Mouse (Mus musculus): Measurements from ENCODE around the gene Ncaph2.

Ncaph2 gene

DNA sequence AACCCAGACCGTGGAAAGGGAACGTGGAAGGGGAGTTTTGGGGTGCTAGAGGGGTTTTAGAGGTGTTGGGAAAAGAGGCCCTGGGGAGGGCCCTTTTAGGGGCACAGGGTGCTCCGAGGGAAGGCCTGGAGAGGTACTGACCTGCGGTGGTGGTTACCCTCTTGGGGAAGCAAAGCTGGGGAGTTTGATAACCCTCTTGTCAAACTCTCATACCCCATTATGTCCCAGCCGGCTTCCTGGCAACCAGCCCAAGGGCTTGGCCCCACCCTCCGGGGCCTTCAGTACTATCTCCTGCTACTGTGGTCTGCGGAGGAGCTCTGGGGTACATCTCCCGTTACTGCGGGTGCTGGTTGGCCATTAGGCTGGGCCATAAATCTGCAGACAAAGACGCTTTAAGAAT lies 23.9 kb downstream of the Ncaph2 start:
- no peak for DNase-seq (ENCODE audit: low spot score)

DNA sequence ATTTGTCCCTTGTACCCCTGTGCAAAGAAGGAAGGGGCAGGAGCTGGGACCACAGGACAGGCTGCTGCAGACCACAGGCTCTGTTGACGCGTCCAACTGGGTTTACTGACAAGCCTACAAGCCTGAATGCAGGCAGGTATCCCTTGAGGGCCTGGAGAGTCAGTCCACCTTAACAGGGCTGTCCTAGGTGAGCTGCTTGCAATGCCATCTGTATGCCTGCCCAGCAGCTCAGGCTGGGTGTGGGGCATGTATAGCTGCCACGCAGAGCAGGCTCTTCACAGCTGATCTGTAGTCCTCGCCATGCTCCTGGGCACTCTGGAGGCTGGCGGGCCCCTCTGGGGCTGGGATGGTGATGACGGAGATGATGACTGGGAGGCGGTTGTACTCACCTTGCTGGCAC lies 29.1 kb downstream of the Ncaph2 start, which contains the start of gene Klhdc7b:
Gene Klhdc7b, plus strand, starts transcription at position 301 of the 400 bp plus-strand sequence.
- no peak for DNase-seq (ENCODE audit: low spot score)

DNA sequence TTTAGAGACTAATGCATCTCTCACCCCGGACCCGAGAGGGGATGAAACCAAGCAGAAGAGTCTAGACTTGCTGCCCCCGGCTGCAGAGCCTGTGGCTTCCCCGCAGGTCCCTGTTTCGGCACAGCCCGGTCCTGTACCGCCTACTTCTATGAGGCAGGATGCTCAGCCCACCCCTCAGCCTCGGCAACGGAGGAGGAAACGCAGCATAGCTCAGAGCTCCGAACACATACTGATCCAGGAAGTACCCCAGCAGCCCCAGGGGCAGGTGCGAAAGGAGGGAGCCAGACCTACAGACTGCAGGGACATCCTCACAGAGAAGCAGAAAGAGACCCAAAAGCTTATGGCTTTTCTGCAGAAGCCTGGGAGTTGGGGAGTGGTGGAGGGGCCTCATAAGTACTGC lies 31.6 kb downstream of the Ncaph2 start:
- no peak for DNase-seq (ENCODE audit: low spot score)

DNA sequence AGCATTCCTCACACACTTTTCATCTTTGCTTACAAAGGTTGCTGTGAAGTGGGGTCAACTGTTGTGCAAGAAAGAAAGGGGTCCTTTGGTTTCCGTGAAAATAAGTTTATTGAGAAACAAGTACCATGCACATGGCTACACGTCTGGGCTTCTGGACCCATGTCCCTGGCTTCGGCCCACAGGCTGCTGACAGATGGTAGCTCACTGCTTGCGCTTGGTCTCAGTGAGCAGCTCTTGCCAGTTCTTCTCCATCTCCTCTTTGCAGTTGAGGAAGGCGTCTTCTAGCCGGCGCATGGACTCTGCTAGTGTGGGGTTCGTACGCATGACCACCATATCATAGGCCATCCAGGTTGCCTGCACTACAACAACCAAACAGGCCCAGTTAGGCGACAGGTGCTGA lies 34.6 kb downstream of the Ncaph2 start:
- DNase-seq (ENCODE audit: low spot score), result no peak

DNA sequence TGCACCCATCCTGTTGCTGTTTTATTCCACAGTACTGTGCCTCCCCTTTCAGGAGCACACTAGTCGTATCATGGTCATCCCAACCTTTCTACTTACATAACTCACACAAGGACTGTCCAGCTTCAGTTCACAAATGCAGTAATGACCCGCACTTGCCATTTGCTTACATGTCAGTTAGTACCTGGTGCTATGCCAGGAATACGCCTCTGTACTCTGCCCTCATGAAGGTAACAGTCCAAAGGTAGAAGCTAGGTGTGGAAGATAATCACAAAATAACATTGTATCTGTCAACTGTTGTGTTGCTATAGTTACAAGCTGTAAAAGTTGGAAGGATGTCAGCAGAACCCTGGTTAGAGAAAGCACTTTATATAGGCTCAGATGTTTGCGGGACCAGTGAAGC lies 41.4 kb downstream of the Ncaph2 start:
- DNase-seq (ENCODE audit: low spot score), result no peak

DNA sequence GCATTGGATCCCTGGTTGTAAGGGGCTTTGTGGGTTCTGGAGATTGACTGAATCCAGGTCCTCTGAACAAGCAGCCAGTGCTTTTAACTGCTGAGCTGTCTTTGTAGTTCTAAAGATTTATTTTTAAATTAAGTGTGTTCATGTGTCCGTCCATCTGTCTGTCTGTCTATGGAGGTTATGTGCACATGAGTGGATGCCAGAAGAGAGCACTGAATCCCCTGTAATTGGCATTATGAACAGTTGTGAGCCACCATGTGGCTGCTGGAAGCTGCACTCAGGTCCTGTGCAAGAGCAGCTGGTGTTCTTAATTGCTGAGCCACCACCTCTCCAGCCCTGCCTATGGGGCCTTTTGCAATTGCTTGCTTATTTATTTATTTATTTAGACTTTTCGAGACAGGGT lies 42.6 kb downstream of the Ncaph2 start:
- no peak for DNase-seq (ENCODE audit: low spot score)

DNA sequence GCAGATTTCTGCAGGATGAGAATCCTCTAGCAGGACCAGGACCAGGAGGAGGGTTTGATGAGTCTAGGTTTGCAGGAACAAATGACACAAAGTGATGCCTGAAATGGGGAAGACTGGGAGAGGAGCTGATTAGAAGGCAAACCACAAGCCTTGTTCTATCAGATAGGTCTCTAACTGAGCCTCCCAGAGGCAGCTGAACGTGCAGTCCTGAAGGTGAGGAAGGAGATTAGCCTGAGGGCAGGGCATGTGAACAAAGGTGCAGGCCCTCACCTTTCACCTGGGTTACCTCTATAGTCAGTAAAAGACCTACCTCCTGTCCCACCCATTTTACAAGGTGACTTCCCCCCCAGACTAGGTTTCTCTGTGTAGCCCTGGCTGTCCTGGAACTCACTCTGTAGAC lies 44.2 kb downstream of the Ncaph2 start:
- DNase-seq (ENCODE audit: low spot score), result no peak

DNA sequence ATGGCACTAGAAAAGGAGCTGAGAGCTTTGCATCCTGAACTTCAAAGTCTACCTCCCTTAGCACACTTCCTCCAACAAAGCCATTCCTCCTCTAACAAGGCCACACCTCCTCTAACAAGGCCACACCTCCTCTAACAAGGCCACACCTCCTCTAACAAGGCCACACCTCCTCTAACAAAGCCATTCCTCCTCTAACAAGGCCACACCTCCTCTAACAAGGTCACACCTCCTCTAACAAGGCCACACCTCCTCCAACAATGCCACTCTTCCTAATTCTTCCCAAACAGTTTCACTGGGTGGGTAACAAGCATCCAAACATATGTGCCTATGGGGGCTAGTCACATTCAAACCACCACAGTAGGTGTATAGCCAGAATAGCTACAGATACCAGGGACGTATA lies 47.0 kb downstream of the Ncaph2 start:
- DNase-seq (ENCODE audit: low spot score), result no peak

DNA sequence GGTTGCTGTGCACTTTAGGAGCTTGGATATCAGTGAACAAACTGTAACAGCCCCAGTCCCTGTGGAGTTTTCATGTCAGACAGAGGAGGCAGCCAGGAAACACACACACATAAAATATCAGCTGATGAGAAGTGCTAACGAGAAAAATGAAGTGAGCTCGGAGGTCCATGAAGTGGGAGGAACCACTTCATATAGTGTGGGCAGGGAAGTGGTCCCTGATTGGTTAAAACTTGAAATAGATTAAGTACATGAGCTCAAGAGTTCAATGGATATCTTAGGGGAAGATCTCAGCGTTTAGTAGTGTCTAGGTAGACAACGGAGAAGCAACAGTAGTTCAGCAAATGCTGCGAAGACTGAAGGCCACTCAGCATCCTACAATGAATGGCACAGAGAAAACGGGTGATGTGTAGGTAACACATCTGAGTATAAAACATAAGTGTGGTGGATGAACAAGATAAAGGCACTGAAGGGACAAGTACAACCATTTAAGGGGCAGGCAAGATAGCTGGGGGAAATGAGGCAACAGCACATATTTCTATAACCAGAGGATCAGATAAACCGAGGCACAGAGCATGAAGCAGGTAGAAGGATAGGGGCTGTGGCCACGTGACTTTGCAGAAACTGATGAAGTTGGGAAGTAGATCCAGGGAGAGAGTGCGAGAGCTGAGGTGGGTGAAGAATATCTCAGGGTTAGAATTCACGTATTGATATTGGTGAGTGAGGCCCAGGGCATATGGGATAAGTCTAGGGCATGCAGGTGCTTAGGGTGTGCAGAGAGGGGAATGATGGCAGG lies 49.5 kb downstream of the Ncaph2 start:
- no peak for DNase-seq (ENCODE audit: low spot score)

DNA sequence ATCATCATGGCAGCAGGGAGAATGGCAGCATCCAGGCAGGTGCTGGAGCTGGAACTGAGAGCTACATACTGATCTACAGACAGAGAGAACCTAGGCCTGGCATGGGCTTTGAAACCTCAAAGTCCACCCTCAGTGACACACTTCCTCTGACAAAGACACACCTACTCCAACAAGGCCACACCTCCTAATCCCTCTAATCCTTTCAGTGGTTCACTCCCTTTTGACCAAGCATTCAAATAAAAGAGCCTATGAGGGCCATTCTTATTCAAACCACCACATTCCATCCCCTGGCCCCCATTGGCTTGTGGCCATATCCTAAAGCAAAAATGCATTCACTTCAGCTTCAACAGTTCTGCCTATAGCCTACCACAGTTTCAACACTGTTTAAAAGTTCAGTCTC lies 51.2 kb downstream of the Ncaph2 start:
- no peak for DNase-seq (ENCODE audit: low spot score)

DNA sequence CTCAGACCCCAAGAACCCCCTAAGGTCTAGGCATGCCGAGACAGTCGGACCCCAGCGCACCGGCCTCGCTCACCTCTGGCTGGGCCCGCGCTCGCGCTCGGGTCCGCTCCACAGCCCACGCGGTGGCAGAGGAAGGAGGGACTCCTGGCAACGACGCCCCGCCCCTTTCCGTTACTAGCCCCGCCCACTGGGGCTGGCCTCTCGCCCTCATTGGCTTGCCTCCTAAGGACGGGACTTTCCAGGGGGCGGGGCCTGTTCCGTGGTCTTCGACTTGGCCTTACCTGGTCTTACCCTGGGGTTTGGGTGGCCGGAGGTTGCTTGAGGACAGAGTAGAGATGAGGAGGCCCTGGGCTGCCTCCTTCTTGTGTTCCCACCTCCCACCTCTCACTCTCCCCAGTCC lies 54.6 kb downstream of the Ncaph2 start, which contains the start of gene Syce3:
Gene Syce3, minus strand, starts transcription at position 386 of the 400 bp plus-strand sequence.
- no peak for DNase-seq (ENCODE audit: low spot score)

DNA sequence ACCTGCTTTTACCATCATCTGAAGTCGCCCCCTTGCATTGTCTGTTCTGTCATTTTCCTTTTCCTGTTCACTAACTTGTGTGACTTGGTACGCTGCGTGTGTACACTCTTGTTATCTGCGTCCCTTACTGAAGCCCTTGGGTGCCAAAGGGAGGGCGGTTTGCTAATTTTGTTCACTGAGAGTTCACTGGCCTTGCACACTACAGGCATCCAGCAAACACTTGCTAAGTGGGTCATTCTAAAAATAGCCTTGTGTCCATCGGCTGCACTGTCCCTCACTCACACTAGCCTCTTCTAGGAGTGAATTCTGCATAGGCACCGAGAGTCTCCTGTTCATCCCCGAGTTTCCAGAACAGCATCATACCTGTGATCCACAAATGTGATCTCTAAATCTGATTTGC lies 59.8 kb downstream of the Ncaph2 start:
- DNase-seq (ENCODE audit: low spot score), result no peak

DNA sequence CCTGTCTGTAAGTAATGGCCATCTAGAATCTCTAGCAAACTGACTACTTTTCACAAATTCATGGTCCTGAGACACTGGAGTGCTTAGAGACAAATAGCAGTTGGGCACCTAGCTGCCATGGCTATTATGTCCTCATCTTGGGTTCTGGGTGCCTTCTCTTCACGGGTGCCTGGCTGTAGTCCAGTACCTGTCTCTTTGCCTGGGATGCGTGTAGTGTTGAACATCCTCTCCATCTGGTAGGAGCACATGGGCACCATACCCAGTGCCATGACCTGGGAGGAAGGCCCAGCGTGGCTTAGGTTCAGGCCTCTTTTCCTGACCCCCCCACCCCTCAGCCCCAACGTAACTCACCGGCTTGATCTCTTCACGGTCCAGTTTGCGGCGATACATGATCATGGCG lies 66.4 kb downstream of the Ncaph2 start:
- no peak for DNase-seq (ENCODE audit: low spot score)
